Mouse (Mus musculus): ENCODE results near the gene Grin1.

Grin1 gene

GRCm38 (mm10) chr2:25318119-25318966, 644 bp downstream of the Grin1 start:
- no peak for DNase-seq (ENCODE audit: low read depth, low spot score)

DNA sequence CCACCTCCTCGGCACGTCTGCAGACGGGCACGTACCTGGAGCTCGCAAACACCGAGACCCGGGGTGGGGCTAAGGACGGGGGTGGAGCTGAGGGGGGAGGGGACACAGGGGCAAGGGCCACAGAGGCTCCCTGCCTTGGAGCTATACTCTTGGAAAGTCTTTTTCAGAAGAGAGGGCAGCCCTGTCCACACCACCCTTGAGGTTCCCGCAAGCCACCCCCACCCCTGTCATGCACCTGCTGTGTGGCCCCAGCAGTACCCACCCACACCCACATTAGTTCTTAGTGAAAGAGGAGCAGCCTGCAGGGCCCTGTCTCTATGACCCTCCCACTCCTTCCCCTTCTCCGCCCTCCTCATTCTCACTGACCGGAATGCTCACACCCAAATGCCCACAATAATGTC, 7.5 kb downstream of the Grin1 start:
- DNase-seq (ENCODE audit: low read depth, low spot score) = no peak

DNA sequence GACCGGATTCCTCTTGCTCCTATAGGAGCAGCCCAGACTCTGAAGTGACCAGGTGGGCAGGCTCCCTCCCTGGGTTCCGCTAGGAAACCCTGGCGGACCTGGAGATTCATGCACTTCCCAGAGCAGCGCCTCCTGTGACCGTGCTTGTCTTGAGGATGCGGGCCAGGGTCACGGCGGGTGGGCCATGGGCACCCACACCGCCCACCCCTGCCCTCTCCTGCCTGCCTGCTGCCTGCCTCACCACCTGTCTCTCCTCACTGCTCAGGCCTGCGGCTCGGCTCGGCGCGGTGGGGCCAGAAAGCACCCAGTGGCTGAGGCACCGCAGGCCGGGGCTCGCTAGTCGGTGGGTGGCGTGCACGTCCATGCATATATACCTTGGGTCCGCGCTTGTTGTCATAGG, 8.0 kb downstream of the Grin1 start:
- DNase-seq (ENCODE audit: low read depth, low spot score) = no peak

GRCm38 (mm10) chr2:25310180-25310579, 8.8 kb downstream of the Grin1 start:
- no peak for DNase-seq (ENCODE audit: low read depth, low spot score)

- DNase-seq (ENCODE audit: low read depth, low spot score) = no peak
Measured at GRCm38 (mm10) chr2:25305587-25306359, 13.2 kb downstream of the Grin1 start.

DNA sequence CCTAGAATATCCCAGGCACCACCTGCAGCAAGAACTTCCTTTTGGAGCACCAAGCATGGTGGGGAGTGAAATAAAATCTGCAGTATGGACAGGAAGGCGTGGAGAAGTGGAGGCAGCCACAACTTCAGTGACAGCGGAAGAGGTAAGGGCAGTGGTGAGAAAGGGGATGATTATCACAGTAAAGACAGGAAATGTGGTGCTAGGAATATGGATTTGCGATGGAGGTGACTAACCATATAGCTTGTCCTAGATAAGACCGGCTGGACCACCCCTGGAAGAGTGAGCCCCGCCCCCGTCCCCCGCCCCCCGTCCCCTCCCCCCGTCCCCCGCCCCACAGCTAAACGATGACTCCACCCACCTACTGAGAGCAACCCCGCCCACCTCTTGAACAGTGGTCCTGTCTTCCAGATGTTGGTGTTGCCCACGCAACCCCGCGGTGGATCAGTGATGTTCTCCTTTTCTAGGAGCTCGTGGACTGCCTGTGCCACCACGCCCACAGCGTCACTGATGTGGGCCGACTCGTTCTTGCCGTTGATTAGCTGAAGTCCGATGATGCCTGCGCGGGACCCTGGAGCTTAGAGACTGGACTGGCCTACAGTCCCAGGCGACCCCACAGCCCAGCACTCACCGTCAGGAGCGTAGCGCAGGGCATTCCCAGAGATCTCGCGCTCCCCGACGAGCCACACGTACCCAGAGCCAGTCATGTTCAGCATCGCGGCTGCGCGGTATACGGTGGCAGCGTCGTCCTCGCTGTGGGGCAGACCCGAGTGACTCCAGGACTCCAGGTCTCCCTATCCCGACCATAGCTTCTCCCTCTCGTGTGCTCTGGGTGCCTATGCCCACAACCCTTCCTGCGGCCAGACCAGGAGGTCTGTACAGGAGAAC, 14.1 kb downstream of the Grin1 start:
- peak; percentile 40 for DNase-seq (ENCODE audit: low read depth, low spot score)

DNA sequence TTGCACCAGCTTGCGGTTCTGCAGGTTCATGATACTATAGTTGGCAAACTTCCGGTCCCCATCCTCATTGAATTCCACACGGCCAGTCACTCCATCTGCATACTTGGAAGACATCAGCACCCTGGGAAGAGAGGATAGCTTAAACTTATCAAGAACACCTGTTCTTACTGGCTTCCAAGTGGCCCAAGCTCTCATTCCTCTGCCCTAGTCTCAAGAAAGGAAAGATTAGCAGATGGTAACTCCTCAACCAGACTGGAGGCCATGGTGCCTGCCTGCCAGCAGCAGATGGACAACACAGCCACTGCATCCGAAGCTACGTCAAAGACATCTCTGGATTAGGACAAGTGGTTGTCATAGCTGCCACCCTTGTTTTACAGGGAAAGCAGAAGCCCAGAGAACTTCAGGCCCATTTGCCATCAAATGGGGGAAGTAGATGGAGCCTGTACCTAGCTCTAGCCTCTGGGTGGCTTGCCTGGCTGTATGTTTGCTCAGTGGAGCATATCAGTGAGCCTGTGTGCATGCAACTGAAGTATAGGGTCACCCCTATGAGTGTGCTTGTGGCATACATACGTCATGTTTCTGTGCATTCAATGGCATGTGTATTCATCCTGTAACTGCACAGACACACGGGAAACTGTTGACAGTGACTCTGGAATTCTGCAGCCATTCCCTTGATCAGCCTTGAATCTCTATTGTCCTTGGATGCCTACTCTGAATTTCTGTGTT, 14.9 kb downstream of the Grin1 start:
- DNase-seq (ENCODE audit: low read depth, low spot score) = no peak

DNA sequence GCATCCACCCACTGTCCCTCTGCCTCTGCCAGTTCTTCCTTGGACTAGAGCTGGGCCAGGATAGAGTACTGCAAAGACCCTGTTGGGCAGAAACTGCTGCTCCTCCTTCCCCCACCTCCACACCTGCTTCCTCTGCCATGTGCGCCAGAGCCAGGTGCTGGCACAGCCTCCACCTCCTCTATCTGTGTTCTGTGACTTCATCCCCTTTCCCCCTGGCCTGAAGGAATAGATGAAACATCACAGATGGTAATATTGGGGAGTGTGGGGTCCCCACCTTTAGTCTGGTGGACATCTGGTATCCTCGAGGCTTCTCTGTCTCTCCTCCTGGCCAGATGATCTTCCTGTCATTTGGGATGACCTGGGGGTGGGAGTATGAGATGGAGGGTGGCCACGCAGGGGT, 15.5 kb downstream of the Grin1 start:
- no peak for DNase-seq (ENCODE audit: low read depth, low spot score)

GRCm38 (mm10) chr2:25298046-25298445, 20.9 kb downstream of the Grin1 start:
- no peak for DNase-seq (ENCODE audit: low read depth, low spot score)

GRCm38 (mm10) chr2:25297093-25297492, 21.9 kb downstream of the Grin1 start:
- no peak for DNase-seq (ENCODE audit: low read depth, low spot score)

DNA sequence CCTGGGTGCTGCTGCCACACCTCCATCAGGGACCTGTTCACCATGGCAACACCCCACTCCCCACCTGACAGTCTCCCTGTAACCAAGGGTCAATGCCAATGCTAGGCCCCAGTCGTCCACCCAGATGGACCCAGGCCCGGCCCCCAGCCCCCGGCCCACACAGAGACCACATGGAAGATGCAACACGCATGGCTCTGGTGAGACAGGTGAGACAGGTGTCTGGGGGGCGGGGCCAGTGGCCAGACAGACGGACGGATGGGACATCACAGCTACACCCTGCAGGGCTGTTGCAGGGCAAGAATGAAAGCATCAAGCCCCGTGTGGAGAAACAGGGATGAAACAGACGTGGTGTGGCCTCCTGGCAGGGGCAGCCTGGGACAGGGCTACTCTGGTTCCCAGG, 25.3 kb downstream of the Grin1 start:
- no peak for DNase-seq (ENCODE audit: low read depth, low spot score)

DNA sequence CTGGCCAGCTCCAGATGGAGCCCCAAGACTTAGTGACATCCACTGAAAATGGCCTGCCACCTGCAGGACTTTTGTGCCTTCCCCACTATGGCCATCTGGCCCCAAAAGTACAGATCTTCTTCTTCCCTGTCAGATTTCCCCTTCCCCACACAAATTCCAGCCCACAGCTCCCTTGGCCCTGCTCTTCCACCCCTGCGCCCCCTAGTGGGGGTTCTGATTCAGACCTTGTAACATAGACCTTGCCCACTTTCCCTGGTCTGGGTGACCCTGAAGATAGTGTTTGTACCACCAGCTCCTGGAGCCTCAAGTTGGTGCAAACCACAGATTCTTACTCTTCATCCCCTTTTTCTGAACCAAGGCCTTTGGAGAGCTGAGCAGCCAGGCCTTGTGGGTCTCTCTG, 26.1 kb downstream of the Grin1 start:
- peak; percentile 71 for DNase-seq (ENCODE audit: low read depth, low spot score)

- DNase-seq (ENCODE audit: low read depth, low spot score) = no peak
Measured at GRCm38 (mm10) chr2:25292054-25292544, 26.9 kb downstream of the Grin1 start.

GRCm38 (mm10) chr2:25291184-25292053, 27.6 kb downstream of the Grin1 start:
- no peak for DNase-seq (ENCODE audit: low read depth, low spot score)

GRCm38 (mm10) chr2:25290816-25291130, 28.2 kb downstream of the Grin1 start:
- DNase-seq (ENCODE audit: low read depth, low spot score) = no peak

DNA sequence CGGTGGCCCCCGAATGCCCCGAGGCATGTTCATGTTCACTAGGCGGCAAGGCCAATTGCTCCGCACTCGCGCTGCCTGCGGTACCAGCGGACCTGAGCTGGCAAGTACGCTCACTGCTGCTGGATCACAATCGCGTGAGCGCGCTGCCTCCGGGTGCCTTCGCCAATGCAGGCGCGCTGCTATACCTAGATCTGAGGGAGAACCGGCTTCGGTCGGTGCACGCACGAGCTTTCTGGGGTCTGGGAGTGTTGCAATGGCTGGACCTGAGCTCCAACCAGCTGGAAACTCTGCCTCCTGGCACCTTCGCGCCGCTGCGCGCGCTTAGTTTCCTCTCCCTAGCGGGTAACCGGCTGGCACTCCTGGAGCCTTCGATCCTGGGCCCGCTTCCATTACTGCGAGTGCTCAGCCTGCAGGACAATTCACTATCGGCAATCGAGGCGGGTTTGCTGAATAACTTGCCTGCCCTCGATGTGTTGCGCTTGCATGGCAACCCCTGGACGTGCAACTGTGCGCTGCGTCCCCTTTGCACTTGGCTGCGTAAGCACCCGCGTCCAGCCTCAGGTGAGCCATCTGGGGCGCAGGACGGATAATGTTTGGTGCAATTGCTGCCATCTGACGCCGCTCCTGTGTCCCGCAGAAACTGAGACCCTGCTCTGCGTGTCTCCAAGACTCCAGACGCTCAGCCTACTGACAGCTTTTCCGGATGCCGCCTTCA, 28.7 kb downstream of the Grin1 start:
- DNase-seq (ENCODE audit: low read depth, low spot score) = no peak

DNA sequence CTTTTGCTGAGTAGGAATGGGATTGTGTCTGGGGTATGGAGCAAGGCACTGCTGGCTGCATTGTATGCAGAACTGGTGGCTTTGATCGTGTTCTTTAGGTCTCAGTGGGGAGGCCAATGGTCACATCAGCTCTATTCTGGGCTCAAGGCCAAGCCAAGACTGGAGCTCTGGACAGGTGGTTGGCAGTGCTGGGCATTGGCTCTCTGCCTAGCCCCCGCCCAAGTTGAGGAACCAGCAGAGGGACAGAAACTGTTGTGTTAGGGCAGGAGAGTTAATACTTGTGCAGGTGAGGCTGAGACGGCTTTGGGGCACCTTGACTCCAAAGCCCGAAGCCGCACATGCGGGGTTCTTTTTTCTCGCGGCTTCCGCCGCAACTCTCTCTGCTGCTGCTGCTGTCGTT, 29.3 kb downstream of the Grin1 start, which contains the start of gene Lrrc26:
Lrrc26 (plus strand) TSS at position 265 of the 400 bp plus-strand sequence.
- DNase-seq (ENCODE audit: low read depth, low spot score) = no peak

DNA sequence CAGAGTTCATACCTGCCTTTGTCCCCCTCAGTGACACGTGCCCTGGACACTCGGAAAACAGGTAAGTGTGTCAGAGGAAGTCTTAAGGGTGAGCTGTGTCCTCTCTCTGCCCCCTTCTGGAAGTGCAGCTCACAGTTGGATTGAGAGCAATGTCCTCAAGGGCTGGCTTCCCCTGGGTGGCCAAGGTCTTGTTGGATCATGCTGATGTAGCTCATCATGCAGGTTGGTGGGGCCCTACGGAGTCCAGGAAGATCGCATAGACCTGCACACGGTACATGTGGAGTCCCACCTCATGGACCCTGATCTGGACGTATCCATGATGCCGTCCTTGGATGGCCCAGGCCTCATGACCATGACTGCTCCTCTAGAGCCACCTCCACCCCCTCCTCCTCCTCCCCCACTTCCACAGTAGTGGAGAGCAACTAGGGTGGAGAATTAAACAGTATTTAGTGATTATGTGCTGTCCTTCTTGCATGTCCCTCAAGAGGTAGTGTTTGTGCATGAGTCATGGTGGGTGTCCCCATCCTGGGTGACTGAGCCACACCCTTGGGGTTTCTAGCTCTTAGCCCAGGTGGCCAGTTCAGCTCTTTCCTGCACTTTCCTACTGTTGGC, 30.1 kb downstream of the Grin1 start:
- DNase-seq (ENCODE audit: low read depth, low spot score) = no peak
